Mouse (Mus musculus): ENCODE results near the gene Tmem205. TPM values are rescaled to one million over a fixed set of nuclear protein-coding genes. Genes with fewer than 3 reads are reported as not detected.

Gene Tmem205
- total and polyA plus RNA-seq, 2 experiments from 2014 or later, result 42.0 to 52.8 TPM

DNA sequence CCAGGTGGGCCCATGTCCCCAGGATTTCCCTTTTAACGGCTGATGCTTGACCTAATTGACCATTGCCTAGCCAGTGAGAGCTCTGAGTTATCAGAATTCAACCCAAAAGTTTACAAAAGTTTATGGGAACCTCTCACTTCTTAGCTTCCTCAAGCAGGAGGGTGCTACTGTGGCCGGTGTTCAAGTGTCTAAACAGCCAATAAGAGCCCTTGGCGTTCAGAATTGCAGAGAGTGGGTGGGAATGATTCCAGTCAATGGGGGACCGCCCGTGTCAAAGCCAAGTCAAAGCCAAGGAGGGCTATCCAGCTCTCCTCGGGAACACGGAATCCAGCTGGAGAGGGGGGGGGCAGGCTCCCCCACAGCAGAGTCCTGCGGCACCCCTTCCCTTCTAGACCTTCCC lies 20.8 kb upstream of the Tmem205 start:
- Histone ChIP-seq H3K9ac (no peak overlapping the region), H3K36me3 (ENCODE audit: insufficient read depth) (peaks cover 20% of the 10 kb centered on the region), H3K4me3 (ENCODE audit: low read depth, low read length) (no peak overlapping the region), H3K4me1 (ENCODE audit: insufficient read depth) (no peaks in the 10 kb centered on the region), H3K27me3 (ENCODE audit: insufficient read depth, low read length) (no peaks in the 10 kb centered on the region), H3K9me3 (ENCODE audit: low read length) (no peaks in the 10 kb centered on the region), H3K27ac (ENCODE audit: low read depth, low read length) (no peak overlapping the region), H3K4me2 (ENCODE audit: low read depth) (no peak overlapping the region)
- DNase-seq, result no peak
- ATAC-seq, result no peak
- WGBS, result 70% methylated on average over 8 of the region's 8 CpGs
- TF ChIP-seq CTCF (IDR thresholded peaks at IDR 0.05; ENCODE audit: low read depth), result no peak

GRCm38 (mm10) chr9:21947540-21948130 lies 20.3 kb upstream of the Tmem205 start:
- no peak; the same call in 1 of the 2 replicates for ATAC-seq
- Histone ChIP-seq H3K36me3 (ENCODE audit: insufficient read depth) (peaks cover 20% of the 10 kb centered on the region), H3K27me3 (ENCODE audit: insufficient read depth, low read length) (no peaks in the 10 kb centered on the region), H3K27ac (ENCODE audit: low read depth, low read length) (no peak overlapping the region), H3K4me2 (ENCODE audit: low read depth) (no peak overlapping the region), H3K4me1 (ENCODE audit: insufficient read depth) (no peaks in the 10 kb centered on the region), H3K4me3 (ENCODE audit: low read depth, low read length) (no peak overlapping the region), H3K9ac (no peak overlapping the region), H3K9me3 (ENCODE audit: low read length) (no peaks in the 10 kb centered on the region)
- no peak for TF ChIP-seq CTCF (IDR thresholded peaks at IDR 0.05; ENCODE audit: low read depth)
- DNase-seq, result no peak
- WGBS, result 12% methylated on average over 27 of the region's 28 CpGs

DNA sequence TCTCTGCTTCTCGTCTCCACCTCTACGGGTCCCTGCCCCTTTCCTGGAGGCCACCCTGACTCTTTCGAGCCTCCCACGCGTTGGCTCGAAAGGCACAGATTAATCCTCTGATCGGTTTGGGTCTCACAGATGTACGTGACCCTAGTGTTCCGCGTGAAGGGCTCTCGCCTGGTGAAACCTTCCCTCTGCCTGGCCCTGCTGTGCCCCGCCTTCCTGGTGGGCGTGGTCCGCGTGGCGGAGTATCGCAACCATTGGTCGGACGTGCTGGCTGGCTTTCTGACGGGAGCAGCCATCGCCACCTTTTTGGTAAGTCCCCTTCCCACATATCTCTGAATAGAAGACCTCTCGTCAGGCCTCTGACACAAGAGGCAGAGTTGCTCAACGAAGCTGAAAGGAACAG lies 16.9 kb upstream of the Tmem205 start:
- peaks cover 39% of the 10 kb centered on the region for H3K36me3 ChIP-seq (ENCODE audit: insufficient read depth)
- ATAC-seq (no peak), DNase-seq (no peak)
- H3K27ac ChIP-seq (ENCODE audit: low read depth, low read length), result no peak overlapping the region
- no peaks in the 10 kb centered on the region for H3K4me1 ChIP-seq (ENCODE audit: insufficient read depth)
- no peaks in the 10 kb centered on the region for H3K9me3 ChIP-seq (ENCODE audit: low read length)
- no peak overlapping the region for H3K4me3 ChIP-seq (ENCODE audit: low read depth, low read length)
- no peak overlapping the region for H3K9ac ChIP-seq
- H3K4me2 ChIP-seq (ENCODE audit: low read depth), result no peak overlapping the region
- no peaks in the 10 kb centered on the region for H3K27me3 ChIP-seq (ENCODE audit: insufficient read depth, low read length)
- 29% methylated on average over 23 of the region's 23 CpGs for WGBS
- TF ChIP-seq CTCF (IDR thresholded peaks at IDR 0.05; ENCODE audit: low read depth), result no peak

DNA sequence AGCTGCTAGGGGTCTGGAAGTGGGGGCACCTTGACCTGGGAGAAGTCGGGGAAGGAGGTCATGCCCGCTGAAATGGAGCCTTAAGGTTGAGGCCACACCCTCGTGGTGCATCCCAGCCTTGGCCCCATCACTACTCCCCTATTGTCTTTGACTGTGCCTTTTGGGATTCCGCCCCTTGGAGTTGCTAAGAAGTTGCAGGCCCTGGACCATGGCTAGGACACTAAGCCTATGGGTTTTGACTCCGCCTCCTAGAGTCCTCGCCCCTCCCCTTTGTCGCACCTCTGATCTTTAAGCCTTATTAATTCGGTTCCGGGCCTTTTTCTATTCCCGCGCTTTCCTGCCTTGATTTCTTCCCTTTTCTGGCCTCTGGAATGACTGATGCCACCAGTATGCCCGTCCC lies 16.3 kb upstream of the Tmem205 start:
- Histone ChIP-seq H3K4me3 (ENCODE audit: low read depth, low read length) (no peak overlapping the region), H3K27ac (ENCODE audit: low read depth, low read length) (no peak overlapping the region), H3K9ac (no peak overlapping the region), H3K4me2 (ENCODE audit: low read depth) (no peak overlapping the region), H3K4me1 (ENCODE audit: insufficient read depth) (no peaks in the 10 kb centered on the region), H3K27me3 (ENCODE audit: insufficient read depth, low read length) (no peaks in the 10 kb centered on the region), H3K9me3 (ENCODE audit: low read length) (no peaks in the 10 kb centered on the region), H3K36me3 (ENCODE audit: insufficient read depth) (peaks cover 42% of the 10 kb centered on the region)
- DNase-seq (no peak), ATAC-seq (no peak)
- no peak for TF ChIP-seq CTCF (IDR thresholded peaks at IDR 0.05; ENCODE audit: low read depth)
- WGBS, result 64% methylated on average over 12 of the region's 12 CpGs

DNA sequence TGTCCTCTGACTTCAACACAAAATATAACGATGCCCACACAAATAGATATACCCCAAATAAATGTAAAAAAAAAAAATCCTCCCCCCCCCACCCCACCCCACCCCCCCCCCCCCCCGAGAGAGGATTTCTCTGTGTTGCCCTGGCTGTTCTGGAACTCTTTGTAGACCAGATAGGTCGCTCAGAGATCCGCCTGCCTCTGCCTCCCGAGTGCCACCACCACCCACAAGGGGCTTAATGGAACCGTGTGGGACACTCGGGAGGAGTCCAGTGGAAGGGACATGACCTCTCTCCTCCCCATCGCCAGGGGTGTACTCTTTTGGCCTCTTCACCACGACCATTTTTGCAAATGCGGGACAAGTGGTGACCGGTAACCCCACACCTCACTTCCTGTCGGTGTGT lies 15.7 kb upstream of the Tmem205 start:
- ATAC-seq (no peak), DNase-seq (no peak)
- Histone ChIP-seq H3K9ac (no peak overlapping the region), H3K36me3 (ENCODE audit: insufficient read depth) (peaks cover 40% of the 10 kb centered on the region), H3K4me1 (ENCODE audit: insufficient read depth) (peaks cover 5% of the 10 kb centered on the region; the same call in 1 of the 2 replicates), H3K9me3 (ENCODE audit: low read length) (no peaks in the 10 kb centered on the region), H3K27me3 (ENCODE audit: insufficient read depth, low read length) (no peaks in the 10 kb centered on the region), H3K4me3 (ENCODE audit: low read depth, low read length) (no peak overlapping the region), H3K4me2 (ENCODE audit: low read depth) (no peak overlapping the region), H3K27ac (ENCODE audit: low read depth, low read length) (no peak overlapping the region)
- no peak for TF ChIP-seq CTCF (IDR thresholded peaks at IDR 0.05; ENCODE audit: low read depth)
- WGBS, result 85% methylated on average over 12 of the region's 12 CpGs

- 0 out of 2 replicates have a peak overlapping the region, but pooled peaks have one; percentile 87 for H3K9ac ChIP-seq
- H3K27ac ChIP-seq (ENCODE audit: low read depth, low read length), result no peak overlapping the region
- no peak for ATAC-seq
- no peaks in the 10 kb centered on the region for H3K27me3 ChIP-seq (ENCODE audit: insufficient read depth, low read length)
- peaks cover 11% of the 10 kb centered on the region; the same call in 1 of the 2 replicates for H3K4me1 ChIP-seq (ENCODE audit: insufficient read depth)
- H3K9me3 ChIP-seq (ENCODE audit: low read length), result no peaks in the 10 kb centered on the region
- H3K4me2 ChIP-seq (ENCODE audit: low read depth), result peak overlapping the region; percentile 69
- no peak for DNase-seq
- H3K36me3 ChIP-seq (ENCODE audit: insufficient read depth), result peaks cover 22% of the 10 kb centered on the region
- WGBS, result 75% methylated on average over 4 of the region's 4 CpGs
- peak overlapping the region; percentile 82 for H3K4me3 ChIP-seq (ENCODE audit: low read depth, low read length)
- TF ChIP-seq CTCF (IDR thresholded peaks at IDR 0.05; ENCODE audit: low read depth), result no peak
These were observed 11.0 kb upstream of the Tmem205 start for GRCm38 (mm10) chr9:21938234-21938855.

DNA sequence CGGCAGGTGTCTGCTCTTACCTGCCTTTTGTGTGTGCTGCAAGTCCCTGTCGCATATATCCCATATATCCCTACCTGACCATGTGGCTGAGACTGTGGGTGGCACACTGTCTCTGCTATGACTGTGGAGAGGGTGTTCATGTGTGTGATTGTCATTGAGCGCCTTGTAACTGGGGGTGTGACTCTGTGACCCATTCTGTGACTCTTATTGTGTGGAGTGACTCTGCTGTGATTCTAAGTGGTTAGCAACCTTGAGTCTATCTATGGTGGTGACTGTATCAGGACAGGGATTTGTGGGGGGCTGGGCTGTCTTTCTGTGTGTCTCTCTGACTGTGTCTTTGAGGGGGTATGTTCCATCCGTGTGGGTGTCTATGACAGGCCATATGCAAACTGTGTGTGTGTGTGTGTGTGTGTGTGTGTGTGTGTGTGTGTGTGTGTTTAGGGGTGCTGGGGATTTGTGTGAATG lies 10.4 kb upstream of the Tmem205 start:
- peak overlapping the region; percentile 82 for H3K4me3 ChIP-seq (ENCODE audit: low read depth, low read length)
- H3K27ac ChIP-seq (ENCODE audit: low read depth, low read length), result peak overlapping the region; percentile 89; the same call in 1 of the 2 replicates
- H3K4me1 ChIP-seq (ENCODE audit: insufficient read depth), result peaks cover 11% of the 10 kb centered on the region; the same call in 1 of the 2 replicates
- H3K9me3 ChIP-seq (ENCODE audit: low read length), result no peaks in the 10 kb centered on the region
- peak overlapping the region; percentile 87 for H3K9ac ChIP-seq
- WGBS, result 66% methylated on average over 4 of the region's 4 CpGs
- peaks cover 22% of the 10 kb centered on the region for H3K36me3 ChIP-seq (ENCODE audit: insufficient read depth)
- DNase-seq, result peak; percentile 51
- H3K27me3 ChIP-seq (ENCODE audit: insufficient read depth, low read length), result no peaks in the 10 kb centered on the region
- TF ChIP-seq CTCF (IDR thresholded peaks at IDR 0.05; ENCODE audit: low read depth), result no peak
- ATAC-seq, result peak; percentile 25
- peak overlapping the region; percentile 69 for H3K4me2 ChIP-seq (ENCODE audit: low read depth)
